Mouse (Mus musculus) hindbrain, embryonic 13.5 days (tissue): Measurements from ENCODE around the gene Atpaf2. TPM values are rescaled to one million over a fixed set of nuclear protein-coding genes. Genes with fewer than 3 reads are reported as not detected.

ENCODE experiments used
- ATAC-seq: fragments of 200-750 bp; cut with Nextera tagmentation; 2 replicates; pipeline ENCODE4 v1.8.0; 2017; ENCODE audit warnings: moderate TSS enrichment; ENCODE audit not compliant: low FRiP score
- H3K27ac ChIP-seq: fragments of 300-500 bp; sonication (generic); 2 replicates; pipeline ENCODE4 v1.5.1; 2015; ENCODE audit warnings: inconsistent platforms, mild to moderate bottlenecking, moderate library complexity
- H3K27me3 ChIP-seq: fragments of 300-500 bp; sonication (generic); 2 replicates; pipeline ENCODE4 v1.6.1; 2015; ENCODE audit warnings: mild to moderate bottlenecking, inconsistent platforms
- H3K36me3 ChIP-seq: fragments of 300-500 bp; sonication (generic); 2 replicates; pipeline ENCODE4 v1.6.1; 2015; ENCODE audit warnings: mild to moderate bottlenecking, inconsistent platforms
- H3K4me1 ChIP-seq: fragments of 300-500 bp; sonication (generic); replicated peaks from 2 replicates; pipeline ENCODE4 v1.6.1; 2015; ENCODE audit warnings: inconsistent platforms
- H3K4me2 ChIP-seq: fragments of 300-500 bp; sonication (generic); 2 replicates; pipeline ENCODE4 v1.6.1; 2015; ENCODE audit warnings: inconsistent platforms, mild to moderate bottlenecking, moderate library complexity
- H3K4me3 ChIP-seq: fragments of 300-500 bp; sonication (generic); 2 replicates; pipeline ENCODE4 v1.5.1; 2015; ENCODE audit warnings: mild to moderate bottlenecking, inconsistent platforms
- H3K9ac ChIP-seq: fragments of 300-500 bp; sonication (generic); 2 replicates; pipeline ENCODE4 v1.6.1; 2015; ENCODE audit warnings: mild to moderate bottlenecking, inconsistent platforms
- H3K9me3 ChIP-seq: fragments of 300-500 bp; sonication (generic); 2 replicates; pipeline ENCODE4 v1.6.1; 2016; ENCODE audit warnings: inconsistent platforms
- WGBS: fragments of 180-500 bp; shearing (Covaris S2); methylation state at CpG from one replicate; pipeline ENCODE4 v1.1.7; 2015; 5-methylcytosine and 5-hydroxymethylcytosine counted together
- polyA plus RNA-seq: library from polyadenylated mRNA; unstranded; fragments of >200 nt; fragmentation: Nextera tagmentation; extraction: Ambion mirVana; gene quantifications from 2 replicates; pipeline ENCODE4 v1.2.1, GENCODE M21; 2015

The Atpaf2 gene
- polyA plus RNA-seq, 1 experiment from 2014 or later: 39.6 TPM

DNA sequence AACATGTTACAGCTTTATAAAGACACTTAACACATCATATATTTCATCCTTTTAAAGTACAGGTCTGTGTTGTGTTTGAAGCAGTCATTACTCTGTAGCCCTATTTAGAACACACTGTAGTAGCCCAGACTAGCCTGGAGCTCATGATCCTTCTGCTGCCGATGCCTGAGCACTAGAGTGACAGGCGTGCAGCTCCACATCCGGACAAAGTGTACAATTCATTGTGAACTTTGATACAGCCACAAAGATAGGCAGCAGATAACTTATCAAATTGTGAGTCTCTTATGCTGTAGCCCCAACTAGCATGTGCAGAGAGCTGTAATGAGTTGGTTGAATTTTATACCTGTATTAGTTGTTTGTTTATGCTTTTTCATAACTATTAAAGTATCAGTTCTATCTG lies 9.4 kb upstream of the Atpaf2 start:
- H3K4me3 ChIP-seq: no peak overlapping the region
- H3K4me2 ChIP-seq: no peak overlapping the region
- no peaks in the 10 kb centered on the region for H3K4me1 ChIP-seq
- no peaks in the 10 kb centered on the region for H3K27me3 ChIP-seq
- H3K36me3 ChIP-seq: peaks cover 48% of the 10 kb centered on the region
- H3K27ac ChIP-seq: no peak overlapping the region
- no peaks in the 10 kb centered on the region for H3K9me3 ChIP-seq
- H3K9ac ChIP-seq: no peak overlapping the region
- WGBS: 99% methylated on average over 3 of the region's 3 CpGs
- ATAC-seq: no peak

DNA sequence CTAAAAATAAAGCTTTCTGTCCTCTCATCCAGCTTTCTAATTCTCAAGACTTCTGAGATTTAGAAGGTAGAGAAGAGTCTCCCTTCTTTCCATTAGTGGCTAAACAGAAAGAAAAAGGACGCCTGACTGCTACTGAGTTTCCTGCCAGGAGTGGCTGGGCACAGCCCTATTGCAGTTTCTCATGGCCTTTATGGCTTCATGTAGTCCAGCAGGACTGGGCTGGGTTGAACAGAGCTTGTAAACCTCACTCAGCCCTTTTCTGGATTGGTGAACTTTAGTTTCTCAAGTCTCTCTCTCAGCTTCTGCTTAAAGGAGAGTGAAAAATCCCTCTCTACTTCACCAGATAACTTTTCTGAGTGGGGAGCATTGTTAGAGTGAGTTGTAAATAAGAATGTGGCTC lies 8.2 kb upstream of the Atpaf2 start:
- Histone ChIP-seq H3K4me1 (no peaks in the 10 kb centered on the region), H3K36me3 (peaks cover 37% of the 10 kb centered on the region), H3K4me3 (no peak overlapping the region), H3K27ac (no peak overlapping the region), H3K9me3 (no peaks in the 10 kb centered on the region), H3K9ac (no peak overlapping the region), H3K27me3 (no peaks in the 10 kb centered on the region), H3K4me2 (no peak overlapping the region)
- no peak for ATAC-seq
- WGBS: 82% methylated on average over 1 of the region's 1 CpGs

DNA sequence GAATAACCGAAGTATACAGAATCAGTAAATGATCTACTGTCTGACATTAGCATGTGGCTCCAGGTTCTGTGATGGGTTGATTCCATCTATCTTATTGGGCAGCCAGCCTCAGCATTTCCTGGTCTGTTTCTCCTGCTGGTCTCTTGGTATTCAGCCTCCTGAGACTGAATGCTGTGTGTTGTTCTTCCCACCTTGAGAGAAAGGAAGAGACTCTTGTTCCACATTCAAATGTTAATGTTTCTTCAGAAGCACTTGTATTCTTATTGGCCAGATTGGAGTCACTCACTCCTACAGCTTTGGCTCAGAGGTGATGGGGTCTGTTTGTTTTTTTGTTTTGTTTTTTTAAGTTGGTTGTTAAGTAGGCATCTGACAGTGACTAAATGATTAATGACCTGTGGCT lies 4.7 kb upstream of the Atpaf2 start:
- Histone ChIP-seq H3K27ac (no peak overlapping the region), H3K9me3 (no peaks in the 10 kb centered on the region), H3K4me1 (peaks cover 14% of the 10 kb centered on the region), H3K27me3 (no peaks in the 10 kb centered on the region), H3K4me3 (no peak overlapping the region), H3K9ac (no peak overlapping the region), H3K36me3 (peaks cover 19% of the 10 kb centered on the region), H3K4me2 (no peak overlapping the region)
- no peak for ATAC-seq
- WGBS: 39% methylated on average over 1 of the region's 1 CpGs

DNA sequence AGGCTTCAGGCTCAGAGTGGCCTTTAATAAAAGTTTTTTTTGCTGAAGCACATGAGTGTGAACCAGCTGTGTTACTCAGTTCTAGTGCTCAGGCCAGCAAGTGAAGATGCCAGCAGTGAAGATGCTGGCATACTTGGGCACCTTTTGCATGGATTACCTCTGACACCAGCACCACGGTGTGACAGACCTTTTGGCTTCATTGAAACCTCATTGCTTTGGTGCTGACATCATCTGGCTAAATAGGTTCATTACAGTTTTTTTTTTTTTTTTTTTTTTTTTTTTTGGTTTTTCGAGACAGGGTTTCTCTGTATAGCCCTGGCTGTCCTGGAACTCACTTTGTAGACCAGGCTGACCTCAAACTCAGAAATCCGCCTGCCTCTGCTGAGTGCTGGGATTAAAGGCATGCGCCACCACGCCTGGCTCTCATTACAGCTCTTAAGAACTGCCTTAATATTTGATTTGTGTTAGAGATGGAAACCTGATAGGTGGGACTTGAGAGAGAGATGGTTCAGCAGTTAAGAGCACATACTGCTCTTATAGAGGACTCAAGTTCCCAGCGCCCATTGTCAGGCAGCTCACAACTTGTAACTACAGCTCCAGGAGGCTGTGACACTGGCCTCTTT lies 3.9 kb upstream of the Atpaf2 start:
- no peak for ATAC-seq
- Histone ChIP-seq H3K4me3 (no peak overlapping the region), H3K36me3 (peaks cover 11% of the 10 kb centered on the region), H3K27me3 (no peaks in the 10 kb centered on the region), H3K4me1 (peaks cover 16% of the 10 kb centered on the region), H3K9me3 (no peaks in the 10 kb centered on the region), H3K27ac (no peak overlapping the region), H3K9ac (no peak overlapping the region), H3K4me2 (no peak overlapping the region)
- 65% methylated on average over 6 of the region's 6 CpGs for WGBS

DNA sequence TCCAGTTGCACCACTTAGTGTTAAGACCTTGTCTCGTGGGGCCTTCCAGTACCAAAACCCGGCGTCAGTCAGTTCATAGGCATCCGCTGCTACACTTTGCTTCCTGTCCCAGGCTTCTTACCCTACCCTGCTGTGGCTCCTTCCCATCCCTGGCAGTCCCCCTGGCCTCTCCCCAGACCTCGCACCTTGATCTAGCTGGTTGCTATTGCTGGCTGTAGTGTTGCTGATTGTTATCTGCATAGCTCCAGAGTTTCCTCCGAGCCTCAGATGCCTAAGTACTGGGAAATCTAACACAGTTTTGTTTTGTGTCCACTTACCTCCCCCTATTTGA lies 181 bp upstream of the Atpaf2 start:
- H3K9me3 ChIP-seq: no peaks in the 10 kb centered on the region
- peaks cover 38% of the 10 kb centered on the region for H3K4me1 ChIP-seq
- peak overlapping the region; percentile 79 for H3K4me3 ChIP-seq
- whole genome bisulfite sequencing: 27% methylated on average over 6 of the region's 6 CpGs
- no peak for ATAC-seq
- peak overlapping the region; percentile 88 for H3K9ac ChIP-seq
- no peaks in the 10 kb centered on the region for H3K27me3 ChIP-seq
- H3K4me2 ChIP-seq: peak overlapping the region; percentile 80
- H3K36me3 ChIP-seq: no peaks in the 10 kb centered on the region
- 0 out of 2 replicates have a peak overlapping the region, but pooled peaks have one; percentile 92 for H3K27ac ChIP-seq

DNA sequence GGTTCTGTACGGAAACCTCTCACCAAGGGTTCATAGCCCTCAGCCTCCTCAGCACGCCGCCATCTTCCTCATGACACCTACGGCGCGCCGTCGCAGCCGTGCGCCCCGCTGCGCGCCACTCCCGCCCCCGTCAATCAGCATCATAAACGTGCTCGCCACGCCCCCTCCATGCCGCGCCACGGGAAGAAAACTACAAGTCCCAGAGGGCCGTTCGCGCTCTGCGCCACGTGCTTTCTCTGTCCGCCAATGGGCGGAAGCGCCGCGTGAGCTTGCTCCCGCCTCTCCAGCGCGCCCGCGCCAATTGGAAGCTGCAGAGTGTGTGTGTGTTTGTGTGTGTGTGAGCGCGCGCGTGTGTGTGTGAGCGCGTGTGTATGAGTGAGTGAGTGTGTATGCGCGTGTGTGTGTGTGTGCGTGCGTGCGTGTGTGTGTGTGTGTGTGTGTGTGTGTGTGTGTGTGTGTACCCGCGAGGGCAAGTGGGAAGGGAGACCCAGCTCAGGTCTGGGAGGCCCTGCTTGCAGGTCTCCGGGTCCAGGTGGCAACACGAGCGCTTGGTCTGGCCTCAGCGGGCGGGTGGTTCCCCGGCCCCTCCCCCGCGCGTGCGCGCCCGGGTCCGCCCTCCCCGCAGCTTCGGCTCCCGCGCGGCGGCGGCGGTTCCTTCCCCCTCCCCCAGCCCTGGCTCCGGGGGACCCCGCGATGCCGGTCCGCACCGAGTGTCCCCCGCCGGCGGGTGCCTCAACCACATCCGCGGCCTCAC lies 1.1 kb downstream of the Atpaf2 start, which contains the start of gene Gid4:
TSS of gene Gid4 (plus strand) at position 183 of the 754 bp plus-strand sequence.
- Histone ChIP-seq H3K4me1 (peaks cover 38% of the 10 kb centered on the region), H3K9me3 (no peaks in the 10 kb centered on the region), H3K9ac (peak within 1 kb of the TSS; percentile 88), H3K27me3 (no peaks in the 10 kb centered on the region), H3K4me2 (peak within 1 kb of the TSS; percentile 81), H3K36me3 (no peaks in the 10 kb centered on the region), H3K4me3 (peak within 1 kb of the TSS; percentile 79), H3K27ac (peak within 1 kb of the TSS; percentile 92)
- under 1% methylated on average over 66 of the region's 81 CpGs for WGBS
- peak; percentile 98 for ATAC-seq

DNA sequence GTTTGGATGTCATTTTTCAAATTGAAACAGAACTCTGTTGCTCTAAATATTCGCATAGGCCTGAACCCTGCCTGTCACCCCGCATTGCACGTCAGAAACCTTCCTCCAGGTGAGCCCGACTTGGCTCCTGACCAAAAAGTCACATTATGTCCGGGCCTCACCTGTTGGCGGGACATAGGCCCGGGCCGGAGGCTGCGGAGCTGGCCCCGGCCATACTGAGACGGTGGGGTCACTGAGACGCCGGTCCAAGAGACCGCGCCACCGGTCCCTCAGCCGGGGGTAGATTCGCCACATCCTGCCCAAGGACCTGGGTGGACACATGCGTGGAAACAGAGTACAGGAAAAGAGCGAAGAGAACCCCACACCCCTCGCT lies 1.7 kb downstream of the Atpaf2 start:
- no peak; the same call in 1 of the 2 replicates for ATAC-seq

DNA sequence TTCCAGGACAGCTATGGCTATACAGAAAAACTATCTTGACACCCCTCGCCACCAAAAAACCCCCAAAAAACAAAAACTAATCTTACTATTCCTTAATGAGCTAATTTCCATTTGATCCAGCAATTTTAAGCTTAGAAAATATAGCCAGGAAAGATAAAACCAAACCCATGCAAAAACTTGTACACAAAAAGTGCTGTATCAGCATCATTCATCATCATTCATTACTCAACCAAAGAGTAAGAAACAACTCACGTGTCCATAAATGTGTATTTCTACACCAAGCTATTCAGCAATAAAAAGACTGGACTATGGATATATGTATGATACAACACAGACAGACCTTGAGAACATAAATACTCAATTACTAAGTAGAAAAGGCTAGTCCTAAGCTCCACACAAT lies 5.3 kb downstream of the Atpaf2 start:
- WGBS: 86% methylated on average over 2 of the region's 2 CpGs
- peaks cover 15% of the 10 kb centered on the region for H3K36me3 ChIP-seq
- H3K4me3 ChIP-seq: no peak overlapping the region
- no peak overlapping the region for H3K9ac ChIP-seq
- peaks cover 23% of the 10 kb centered on the region for H3K4me1 ChIP-seq
- no peaks in the 10 kb centered on the region for H3K9me3 ChIP-seq
- ATAC-seq: no peak
- no peak overlapping the region for H3K4me2 ChIP-seq
- no peak overlapping the region for H3K27ac ChIP-seq
- H3K27me3 ChIP-seq: no peaks in the 10 kb centered on the region

More for the DNA sequence above, 1.7 kb downstream of the Atpaf2 start:
- Histone ChIP-seq H3K27ac (peak overlapping the region; percentile 84), H3K4me2 (peak overlapping the region; percentile 81), H3K9me3 (no peaks in the 10 kb centered on the region), H3K27me3 (no peaks in the 10 kb centered on the region), H3K36me3 (no peaks in the 10 kb centered on the region), H3K9ac (peak overlapping the region; percentile 86), H3K4me1 (peaks cover 38% of the 10 kb centered on the region), H3K4me3 (peak overlapping the region; percentile 79)
- WGBS: 1% methylated on average over 21 of the region's 21 CpGs

DNA sequence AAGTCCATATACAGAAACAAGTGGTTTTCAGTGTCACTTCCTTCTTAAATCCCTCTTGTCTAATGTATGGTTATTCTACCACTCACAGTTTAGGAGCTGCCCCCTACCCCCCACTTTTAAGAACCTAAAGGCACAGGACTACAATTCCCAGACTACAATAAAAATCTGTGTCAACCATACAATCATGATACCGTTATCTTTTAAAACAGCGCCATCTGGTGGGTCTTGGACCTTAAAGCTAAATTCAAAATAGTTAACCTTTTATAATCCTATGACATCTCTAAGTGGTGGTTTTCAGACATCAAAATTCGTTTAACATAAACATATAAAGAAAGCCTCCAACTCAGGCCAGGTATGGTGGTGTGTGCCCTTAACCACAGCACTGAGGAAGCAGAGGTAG lies 6.1 kb downstream of the Atpaf2 start:
- WGBS: 12% methylated on average over 3 of the region's 3 CpGs
- Histone ChIP-seq H3K27me3 (no peaks in the 10 kb centered on the region), H3K4me2 (no peak overlapping the region), H3K9ac (no peak overlapping the region), H3K4me3 (no peak overlapping the region), H3K36me3 (peaks cover 22% of the 10 kb centered on the region), H3K4me1 (peaks cover 23% of the 10 kb centered on the region), H3K27ac (no peak overlapping the region), H3K9me3 (no peaks in the 10 kb centered on the region)
- no peak for ATAC-seq

DNA sequence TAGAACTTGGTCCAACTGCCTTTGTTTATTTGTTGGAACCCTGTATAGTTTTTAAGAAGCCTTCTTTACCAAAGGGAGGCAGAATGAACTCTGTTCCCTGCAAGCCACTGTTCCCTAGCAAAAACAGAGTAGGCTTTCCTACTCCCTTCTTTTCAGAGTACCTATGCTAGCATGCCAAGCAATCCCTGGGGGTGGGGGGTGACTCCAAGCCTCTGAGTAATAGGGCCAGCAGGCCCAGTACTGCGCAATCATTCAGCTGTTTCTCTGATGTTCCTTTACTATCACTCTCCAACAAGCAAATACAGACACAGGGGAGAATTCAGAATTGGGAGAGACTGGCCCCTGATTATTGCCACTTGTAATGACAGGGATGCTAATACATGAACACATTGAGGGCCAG lies 11.7 kb downstream of the Atpaf2 start:
- WGBS: 96% methylated on average over 1 of the region's 1 CpGs
- Histone ChIP-seq H3K36me3 (peaks cover 75% of the 10 kb centered on the region), H3K27me3 (no peaks in the 10 kb centered on the region), H3K4me2 (no peak overlapping the region), H3K9me3 (no peaks in the 10 kb centered on the region), H3K4me1 (no peaks in the 10 kb centered on the region), H3K9ac (no peak overlapping the region), H3K4me3 (no peak overlapping the region), H3K27ac (no peak overlapping the region)
- ATAC-seq: no peak

DNA sequence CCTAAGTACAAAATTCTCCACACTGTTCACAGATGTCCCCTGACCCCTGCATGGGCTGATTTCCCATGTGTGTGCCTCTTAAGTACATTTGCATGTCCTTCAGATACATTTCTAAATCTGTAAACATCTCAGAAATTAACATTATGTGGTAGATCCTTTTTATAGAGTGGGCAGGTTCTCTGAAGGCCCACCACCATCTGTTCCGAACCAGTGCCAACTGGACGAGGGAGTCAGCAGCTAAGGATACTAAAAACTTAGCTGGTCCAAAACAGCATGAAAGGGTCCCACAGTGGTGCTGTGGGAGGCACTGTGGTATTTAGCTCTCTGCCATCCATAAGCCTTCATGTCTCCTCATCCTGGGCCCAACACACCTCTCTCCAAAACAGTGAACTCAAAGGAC lies 21.1 kb downstream of the Atpaf2 start:
- Histone ChIP-seq H3K27ac (no peak overlapping the region), H3K9ac (no peak overlapping the region), H3K4me2 (no peak overlapping the region), H3K9me3 (no peaks in the 10 kb centered on the region), H3K27me3 (no peaks in the 10 kb centered on the region), H3K36me3 (peaks cover 16% of the 10 kb centered on the region), H3K4me1 (peaks cover 13% of the 10 kb centered on the region), H3K4me3 (no peak overlapping the region)
- ATAC-seq: no peak
- WGBS: 88% methylated on average over 2 of the region's 2 CpGs

DNA sequence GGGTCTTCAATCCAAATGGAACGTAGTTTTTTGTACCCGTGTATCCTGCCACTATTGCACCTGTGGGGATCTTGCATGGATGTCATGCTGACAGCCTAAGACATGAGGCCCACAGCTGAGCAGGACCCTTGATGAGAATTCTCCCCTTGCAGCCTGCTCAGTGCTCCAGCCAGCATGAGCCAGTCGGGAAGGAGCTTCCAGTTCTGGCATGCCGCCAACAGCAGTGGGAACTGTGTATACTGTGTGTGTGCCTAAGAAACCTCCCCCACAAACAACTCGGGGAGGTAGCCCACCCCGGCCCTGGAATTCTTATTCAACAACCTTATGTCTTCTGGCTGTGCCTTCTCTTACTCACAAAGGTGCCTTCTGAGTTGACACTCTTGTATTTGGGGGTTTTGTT lies 21.7 kb downstream of the Atpaf2 start:
- Histone ChIP-seq H3K9ac (no peak overlapping the region), H3K27me3 (no peaks in the 10 kb centered on the region), H3K9me3 (no peaks in the 10 kb centered on the region), H3K36me3 (peaks cover 11% of the 10 kb centered on the region), H3K4me1 (peaks cover 13% of the 10 kb centered on the region), H3K4me2 (no peak overlapping the region), H3K4me3 (no peak overlapping the region), H3K27ac (no peak overlapping the region)
- WGBS: 60% methylated on average over 6 of the region's 6 CpGs
- no peak for ATAC-seq

DNA sequence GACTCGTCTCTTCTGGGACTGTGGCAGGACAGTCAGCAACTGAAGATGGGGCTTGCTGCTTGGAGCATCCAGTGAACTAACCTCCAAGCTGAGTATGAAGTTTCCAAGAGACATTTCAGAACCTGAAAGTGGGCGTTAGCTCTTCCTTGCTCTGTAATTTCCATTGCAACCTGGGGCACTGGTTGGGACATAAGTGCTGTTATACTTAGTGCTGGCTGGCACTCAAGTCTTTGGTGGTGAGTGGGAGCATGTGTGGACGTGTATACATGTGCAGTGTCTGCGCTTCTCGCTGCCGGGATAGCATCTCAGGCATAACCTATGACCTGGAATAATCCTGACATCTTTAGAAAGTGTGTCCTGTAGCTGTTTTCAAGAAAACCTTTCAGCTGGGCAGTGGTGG lies 26.9 kb downstream of the Atpaf2 start:
- H3K9ac ChIP-seq: no peak overlapping the region
- H3K27ac ChIP-seq: no peak overlapping the region
- no peak overlapping the region for H3K4me2 ChIP-seq
- WGBS: 88% methylated on average over 6 of the region's 6 CpGs
- no peaks in the 10 kb centered on the region for H3K36me3 ChIP-seq
- no peak overlapping the region for H3K4me3 ChIP-seq
- no peaks in the 10 kb centered on the region for H3K27me3 ChIP-seq
- H3K4me1 ChIP-seq: peaks cover 9% of the 10 kb centered on the region; the same call in 1 of the 2 replicates
- H3K9me3 ChIP-seq: no peaks in the 10 kb centered on the region
- ATAC-seq: no peak
